Mouse (Mus musculus): ENCODE measurements around the gene Uhrf1. TPM values are rescaled to one million over a fixed set of nuclear protein-coding genes. Genes with fewer than 3 reads are reported as not detected.

The Uhrf1 gene
- polyA plus RNA-seq, 1 experiment from 2014 or later, result 14.1 TPM

- no peaks in the 10 kb centered on the region for H3K9me3 ChIP-seq (ENCODE audit: control insufficient read depth, low read length)
- DNase-seq (ENCODE audit: low spot score) (no peak), ATAC-seq (ENCODE audit: low FRiP score) (peak; percentile 41; the same call in 1 of the 2 replicates)
- H3K9ac ChIP-seq, result 0 out of 2 replicates have a peak overlapping the region, but pooled peaks have one; percentile 21
- peaks cover 62% of the 10 kb centered on the region for H3K36me3 ChIP-seq (replicated peaks; ENCODE audit: control insufficient read depth, insufficient read depth)
- no peak overlapping the region for H3K4me3 ChIP-seq (replicated peaks; ENCODE audit: low read length)
- no peaks in the 10 kb centered on the region for H3K27me3 ChIP-seq (ENCODE audit: control insufficient read depth, insufficient read depth, low read length)
- 42% methylated on average over 8 of the region's 8 CpGs for WGBS
- H3K27ac ChIP-seq, result peak overlapping the region; percentile 34
- H3K4me1 ChIP-seq (replicated peaks; ENCODE audit: control insufficient read depth, insufficient read depth, low read length), result peaks cover 22% of the 10 kb centered on the region
- no peak overlapping the region for H3K4me2 ChIP-seq (replicated peaks)
These were observed 57.3 kb downstream of the Uhrf1 start for GRCm38 (mm10) chr17:56360451-56360850.

GRCm38 (mm10) chr17:56361542-56361941 is 58.4 kb downstream of the Uhrf1 start:
- DNase-seq (ENCODE audit: low spot score) (no peak), ATAC-seq (ENCODE audit: low FRiP score) (no peak)
- peaks cover 51% of the 10 kb centered on the region for H3K36me3 ChIP-seq (replicated peaks; ENCODE audit: control insufficient read depth, insufficient read depth)
- H3K27me3 ChIP-seq (ENCODE audit: control insufficient read depth, insufficient read depth, low read length), result no peaks in the 10 kb centered on the region
- no peak overlapping the region for H3K9ac ChIP-seq
- H3K4me1 ChIP-seq (replicated peaks; ENCODE audit: control insufficient read depth, insufficient read depth, low read length), result peaks cover 32% of the 10 kb centered on the region
- H3K27ac ChIP-seq, result no peak overlapping the region
- no peaks in the 10 kb centered on the region for H3K9me3 ChIP-seq (ENCODE audit: control insufficient read depth, low read length)
- H3K4me2 ChIP-seq (replicated peaks), result no peak overlapping the region
- WGBS, result 91% methylated on average over 2 of the region's 2 CpGs
- no peak overlapping the region for H3K4me3 ChIP-seq (replicated peaks; ENCODE audit: low read length)

- H3K4me1 ChIP-seq (replicated peaks; ENCODE audit: control insufficient read depth, insufficient read depth, low read length), result peaks cover 32% of the 10 kb centered on the region
- peaks cover 55% of the 10 kb centered on the region for H3K36me3 ChIP-seq (replicated peaks; ENCODE audit: control insufficient read depth, insufficient read depth)
- H3K4me2 ChIP-seq (replicated peaks), result no peak overlapping the region
- no peak overlapping the region for H3K4me3 ChIP-seq (replicated peaks; ENCODE audit: low read length)
- H3K9ac ChIP-seq, result no peak overlapping the region; the same call in 1 of the 2 replicates
- no peaks in the 10 kb centered on the region for H3K27me3 ChIP-seq (ENCODE audit: control insufficient read depth, insufficient read depth, low read length)
- H3K9me3 ChIP-seq (ENCODE audit: control insufficient read depth, low read length), result no peaks in the 10 kb centered on the region
- peak; percentile 50 for DNase-seq (ENCODE audit: low spot score)
- ATAC-seq (ENCODE audit: low FRiP score), result peak; percentile 24; the same call in 1 of the 2 replicates
- H3K27ac ChIP-seq, result peak overlapping the region; percentile 71
- WGBS, result 42% methylated on average over 7 of the region's 7 CpGs
These were observed 62.9 kb downstream of the Uhrf1 start for GRCm38 (mm10) chr17:56365791-56366673.

- Histone ChIP-seq H3K27me3 (ENCODE audit: control insufficient read depth, insufficient read depth, low read length) (no peaks in the 10 kb centered on the region), H3K9ac (0 out of 2 replicates have a peak overlapping the region, but pooled peaks have one; percentile 5), H3K4me1 (replicated peaks; ENCODE audit: control insufficient read depth, insufficient read depth, low read length) (peaks cover 40% of the 10 kb centered on the region), H3K27ac (peak overlapping the region; percentile 29; the same call in 1 of the 2 replicates), H3K36me3 (replicated peaks; ENCODE audit: control insufficient read depth, insufficient read depth) (peaks cover 63% of the 10 kb centered on the region), H3K4me3 (replicated peaks; ENCODE audit: low read length) (no peak overlapping the region), H3K4me2 (replicated peaks) (no peak overlapping the region), H3K9me3 (ENCODE audit: control insufficient read depth, low read length) (no peaks in the 10 kb centered on the region)
- 77% methylated on average over 6 of the region's 6 CpGs for WGBS
- no peak for DNase-seq (ENCODE audit: low spot score)
- ATAC-seq (ENCODE audit: low FRiP score), result no peak
These were observed 65.2 kb downstream of the Uhrf1 start for GRCm38 (mm10) chr17:56368291-56368790.

GRCm38 (mm10) chr17:56370090-56370489 is 67.0 kb downstream of the Uhrf1 start:
- Histone ChIP-seq H3K27me3 (ENCODE audit: control insufficient read depth, insufficient read depth, low read length) (no peaks in the 10 kb centered on the region), H3K36me3 (replicated peaks; ENCODE audit: control insufficient read depth, insufficient read depth) (peaks cover 63% of the 10 kb centered on the region), H3K4me3 (replicated peaks; ENCODE audit: low read length) (no peak overlapping the region), H3K9ac (no peak overlapping the region), H3K4me2 (replicated peaks) (no peak overlapping the region), H3K4me1 (replicated peaks; ENCODE audit: control insufficient read depth, insufficient read depth, low read length) (peaks cover 48% of the 10 kb centered on the region), H3K27ac (no peak overlapping the region), H3K9me3 (ENCODE audit: control insufficient read depth, low read length) (no peaks in the 10 kb centered on the region)
- ATAC-seq (ENCODE audit: low FRiP score) (no peak), DNase-seq (ENCODE audit: low spot score) (no peak)
- 93% methylated on average over 3 of the region's 3 CpGs for WGBS

GRCm38 (mm10) chr17:56371029-56371660 is 68.0 kb downstream of the Uhrf1 start:
- peaks cover 38% of the 10 kb centered on the region for H3K4me1 ChIP-seq (replicated peaks; ENCODE audit: control insufficient read depth, insufficient read depth, low read length)
- no peak overlapping the region for H3K4me3 ChIP-seq (replicated peaks; ENCODE audit: low read length)
- no peaks in the 10 kb centered on the region for H3K9me3 ChIP-seq (ENCODE audit: control insufficient read depth, low read length)
- H3K27me3 ChIP-seq (ENCODE audit: control insufficient read depth, insufficient read depth, low read length), result no peaks in the 10 kb centered on the region
- DNase-seq (ENCODE audit: low spot score) (no peak), ATAC-seq (ENCODE audit: low FRiP score) (no peak)
- WGBS, result 76% methylated on average over 15 of the region's 15 CpGs
- H3K27ac ChIP-seq, result 0 out of 2 replicates have a peak overlapping the region, but pooled peaks have one; percentile 29
- peaks cover 68% of the 10 kb centered on the region for H3K36me3 ChIP-seq (replicated peaks; ENCODE audit: control insufficient read depth, insufficient read depth)
- no peak overlapping the region for H3K4me2 ChIP-seq (replicated peaks)
- no peak overlapping the region for H3K9ac ChIP-seq

- DNase-seq (ENCODE audit: low spot score) (no peak), ATAC-seq (ENCODE audit: low FRiP score) (no peak)
- H3K4me3 ChIP-seq (replicated peaks; ENCODE audit: low read length), result no peak overlapping the region
- no peaks in the 10 kb centered on the region for H3K27me3 ChIP-seq (ENCODE audit: control insufficient read depth, insufficient read depth, low read length)
- H3K36me3 ChIP-seq (replicated peaks; ENCODE audit: control insufficient read depth, insufficient read depth), result peaks cover 78% of the 10 kb centered on the region
- peaks cover 29% of the 10 kb centered on the region for H3K4me1 ChIP-seq (replicated peaks; ENCODE audit: control insufficient read depth, insufficient read depth, low read length)
- H3K27ac ChIP-seq, result no peak overlapping the region
- H3K4me2 ChIP-seq (replicated peaks), result no peak overlapping the region
- WGBS, result 68% methylated on average over 4 of the region's 4 CpGs
- no peak overlapping the region for H3K9ac ChIP-seq
- no peaks in the 10 kb centered on the region for H3K9me3 ChIP-seq (ENCODE audit: control insufficient read depth, low read length)
These were observed 69.0 kb downstream of the Uhrf1 start for GRCm38 (mm10) chr17:56372109-56372508.
